Mouse (Mus musculus) MEL (cell line): ENCODE data around the gene Grm7.

Experiments
- CTCF ChIP-seq, 3 experiments: IDR thresholded peaks in 2 of 3; conservative IDR thresholded peaks in 1 of 3; 2 replicates each; pipeline ENCODE4 v1.5.1; 2011 to 2012; ENCODE audit warnings: low read length in 3 of 3, low read depth in 2 of 3, mild to moderate bottlenecking in 2 of 3, improper control_type of control experiment in 1 of 3, inconsistent platforms in 1 of 3, mixed read lengths in 1 of 3, moderate library complexity in 1 of 3; ENCODE audit not compliant: control insufficient read depth in 1 of 3, insufficient read depth in 1 of 3, poor library complexity in 1 of 3, severe bottlenecking in 1 of 3
- POLR2A ChIP-seq, 2 experiments: IDR thresholded peaks; 2 replicates each; pipeline ENCODE4 v1.6.1; 2011 to 2012; ENCODE audit warnings: low read length in 2 of 2, mild to moderate bottlenecking in 2 of 2, control low read depth in 1 of 2, improper control_type of control experiment in 1 of 2, low read depth in 1 of 2, moderate library complexity in 1 of 2; ENCODE audit not compliant: control insufficient read depth in 1 of 2, insufficient read depth in 1 of 2, poor library complexity in 1 of 2

- no peak for TF ChIP-seq POLR2A (IDR thresholded peaks at IDR 0.05; ENCODE audit: control insufficient read depth in 1 of 2, insufficient read depth in 1 of 2, low read depth in 1 of 2, low read length in 2 of 2, poor library complexity in 1 of 2)
- TF ChIP-seq CTCF (IDR thresholded peaks at IDR 0.05 in 2 of 3, conservative IDR thresholded peaks at IDR 0.05 in 1 of 3; ENCODE audit: control insufficient read depth in 1 of 3, insufficient read depth in 1 of 3, low read depth in 2 of 3, low read length in 3 of 3, poor library complexity in 1 of 3, severe bottlenecking in 1 of 3), result no peak
These were observed 875.8 kb downstream of the Grm7 start for GRCm38 (mm10) chr6:111521229-111521628.
